Mouse (Mus musculus): ENCODE results near the gene Chst1.

Gene Chst1

DNA sequence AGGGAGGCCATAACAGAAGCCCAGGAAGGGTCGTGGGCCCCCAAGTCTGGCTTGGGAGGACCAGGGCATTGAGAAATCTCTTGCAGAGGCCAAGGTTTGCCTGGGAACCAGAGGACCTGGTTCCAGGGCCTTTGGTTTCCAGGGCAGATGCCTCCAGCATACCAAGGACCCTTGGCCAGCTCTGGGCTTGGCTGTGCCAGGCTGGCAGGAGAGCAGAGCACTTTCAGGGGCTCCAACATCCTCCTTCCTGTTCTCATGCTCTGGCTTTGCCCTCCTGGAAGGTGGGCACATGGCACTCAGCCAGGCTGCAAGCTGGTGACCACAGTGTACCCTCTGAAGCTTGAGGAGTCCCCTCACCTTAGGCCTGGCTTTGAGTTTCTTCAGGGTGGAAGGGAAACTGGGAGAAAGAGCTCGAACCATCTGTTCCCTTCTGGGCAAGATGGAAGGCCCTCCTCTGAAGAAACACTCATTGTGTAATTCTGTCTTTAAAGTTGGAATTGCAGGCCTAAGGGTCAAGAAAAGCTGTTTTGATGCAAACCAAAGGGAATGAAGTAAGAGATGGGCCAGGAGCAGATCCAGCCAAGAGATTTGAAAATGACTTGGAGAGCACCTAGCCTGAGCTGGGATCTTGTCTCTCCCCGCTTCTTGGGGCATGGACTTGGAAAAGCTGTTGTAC, 10.3 kb downstream of the Chst1 start:
- DNase-seq (ENCODE audit: low spot score): no peak

DNA sequence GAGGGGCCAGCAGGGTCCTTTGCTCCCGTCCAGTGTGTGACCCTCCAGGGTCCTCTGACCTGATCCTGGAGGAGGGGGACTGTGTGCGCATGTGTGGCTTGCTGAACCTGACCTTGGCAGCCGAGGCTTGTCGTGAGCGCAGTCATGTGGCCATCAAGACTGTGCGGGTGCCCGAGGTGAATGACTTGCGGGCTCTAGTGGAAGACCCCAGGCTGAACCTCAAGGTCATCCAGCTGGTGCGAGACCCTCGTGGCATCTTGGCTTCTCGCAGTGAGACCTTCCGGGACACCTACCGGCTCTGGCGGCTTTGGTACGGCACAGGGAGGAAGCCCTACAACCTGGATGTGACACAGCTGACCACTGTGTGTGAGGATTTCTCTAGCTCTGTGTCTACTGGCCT, 14.1 kb downstream of the Chst1 start:
- DNase-seq (ENCODE audit: low spot score): no peak

DNA sequence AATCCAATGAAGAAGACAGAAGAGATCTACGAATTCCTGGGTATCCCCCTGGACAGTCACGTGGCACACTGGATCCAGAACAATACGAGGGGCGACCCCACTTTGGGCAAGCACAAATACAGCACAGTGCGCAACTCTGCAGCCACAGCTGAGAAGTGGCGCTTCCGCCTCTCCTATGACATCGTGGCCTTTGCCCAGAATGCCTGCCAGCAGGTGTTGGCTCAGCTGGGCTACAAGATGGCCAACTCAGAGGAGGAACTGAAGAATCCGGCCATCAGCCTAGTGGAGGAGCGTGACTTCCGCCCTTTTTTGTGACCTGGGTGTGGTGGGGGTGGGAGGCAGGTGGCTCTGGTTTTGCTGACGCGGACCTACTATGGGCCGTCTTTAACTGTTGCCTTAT, 14.6 kb downstream of the Chst1 start:
- no peak for DNase-seq (ENCODE audit: low spot score)

DNA sequence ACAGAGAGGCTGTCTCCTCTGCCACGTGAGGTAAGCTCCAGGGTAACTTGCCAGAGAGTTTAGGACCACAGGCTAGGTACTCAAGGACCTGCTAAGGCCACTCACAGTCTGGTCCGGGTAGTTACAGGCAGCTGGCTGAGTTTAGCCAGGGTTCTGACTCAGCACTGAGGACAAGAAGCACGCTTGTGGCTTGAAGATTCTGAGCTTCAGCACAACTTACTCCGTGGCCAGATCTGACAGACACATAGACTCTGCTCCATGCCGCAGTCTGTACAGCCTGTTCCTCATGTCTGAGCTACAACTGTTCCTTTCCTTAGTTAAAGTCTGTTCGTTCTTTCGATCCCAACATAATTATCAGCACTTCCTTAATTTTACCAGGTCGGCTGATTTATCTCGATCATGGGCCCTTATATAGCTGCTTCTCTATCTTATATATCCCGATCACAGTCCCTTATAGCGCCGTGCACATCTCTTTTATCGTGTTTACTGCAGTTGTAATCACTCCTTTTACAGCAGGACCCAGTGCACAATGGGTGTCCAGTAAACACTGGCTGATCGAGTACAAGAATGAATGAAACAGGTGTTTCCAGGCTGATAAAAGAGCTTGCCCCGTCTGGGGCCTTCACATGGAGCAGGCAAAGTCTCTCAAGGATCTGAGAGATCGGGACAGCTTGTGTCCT, 17.7 kb downstream of the Chst1 start:
- DNase-seq (ENCODE audit: low spot score): no peak

DNA sequence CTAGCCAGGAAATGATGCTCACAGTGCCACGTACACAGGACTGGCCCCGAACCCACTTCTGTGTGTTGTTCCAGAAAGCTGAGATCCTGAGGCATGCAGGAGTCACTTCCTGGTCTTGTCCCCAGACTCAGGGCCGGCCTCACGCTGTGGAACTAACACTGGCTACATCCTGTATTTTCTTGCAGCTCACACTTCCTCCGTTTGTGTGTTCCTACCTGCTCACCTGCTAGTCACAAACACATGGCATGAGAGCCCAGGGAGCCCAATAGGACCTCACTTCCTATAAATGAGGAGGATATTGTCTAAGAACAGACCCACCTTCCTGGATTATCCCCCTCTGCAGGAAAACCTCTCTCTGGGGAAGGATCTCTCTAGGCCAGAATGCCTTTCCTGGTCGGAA, 18.5 kb downstream of the Chst1 start:
- no peak for DNase-seq (ENCODE audit: low spot score)

DNA sequence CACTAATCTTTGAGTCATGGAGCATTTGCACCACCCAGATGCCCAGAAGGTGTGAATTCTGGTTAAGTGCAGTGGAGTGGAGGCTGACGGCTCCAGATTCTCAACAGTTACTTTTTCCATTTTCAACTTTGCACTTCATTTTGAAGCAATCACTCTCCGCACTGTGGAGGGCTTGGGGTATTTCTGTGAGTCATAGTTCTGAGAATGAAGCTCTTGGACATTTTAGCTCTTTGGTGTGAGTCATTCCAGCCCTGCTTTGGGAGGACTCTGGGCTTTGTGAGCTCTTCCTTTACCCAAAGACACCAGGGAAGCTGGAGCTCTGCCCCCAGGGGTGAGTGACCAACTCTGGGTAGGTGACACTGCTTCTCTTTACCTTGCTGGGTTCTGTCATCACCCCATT, 28.1 kb downstream of the Chst1 start:
- no peak for DNase-seq (ENCODE audit: low spot score)

DNA sequence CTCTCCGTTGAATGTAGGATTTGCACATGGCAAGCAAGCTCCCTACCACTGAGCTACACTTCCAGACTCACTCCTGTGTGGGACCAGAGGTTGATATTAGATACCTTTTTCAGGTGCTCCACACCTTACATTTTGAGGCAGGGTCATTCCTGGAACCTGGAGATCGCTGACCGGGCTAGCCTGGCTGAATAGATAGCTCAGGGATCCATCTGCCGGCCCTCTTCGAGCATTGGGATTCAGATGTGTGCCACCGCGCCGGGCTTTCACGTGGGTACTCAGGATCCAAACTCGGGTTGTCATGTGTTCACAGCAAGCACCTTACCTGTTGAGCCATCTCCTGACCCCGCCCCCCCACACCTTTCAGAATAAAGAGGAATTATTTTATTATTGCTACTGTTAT, 31.3 kb downstream of the Chst1 start:
- no peak for DNase-seq (ENCODE audit: low spot score)

DNA sequence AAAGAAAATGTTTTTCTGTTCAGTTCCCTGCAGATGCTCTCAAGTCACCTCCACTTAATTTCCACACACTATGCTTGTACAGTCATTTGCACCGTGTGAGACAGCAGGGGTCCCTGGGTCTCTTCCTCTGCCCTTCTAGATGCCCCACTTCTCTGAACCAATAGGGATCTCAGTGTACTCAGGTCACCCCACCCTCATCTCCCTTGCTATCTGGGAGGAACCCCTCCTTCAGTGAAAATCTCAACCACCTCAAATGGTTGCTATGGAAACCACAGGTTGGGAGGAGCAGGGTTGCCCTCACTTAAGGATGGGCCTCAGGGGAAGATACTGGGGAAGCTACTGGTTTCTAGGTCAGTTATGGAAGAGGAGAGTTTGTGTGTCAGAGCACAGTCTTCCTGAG, 32.5 kb downstream of the Chst1 start:
- no peak for DNase-seq (ENCODE audit: low spot score)

DNA sequence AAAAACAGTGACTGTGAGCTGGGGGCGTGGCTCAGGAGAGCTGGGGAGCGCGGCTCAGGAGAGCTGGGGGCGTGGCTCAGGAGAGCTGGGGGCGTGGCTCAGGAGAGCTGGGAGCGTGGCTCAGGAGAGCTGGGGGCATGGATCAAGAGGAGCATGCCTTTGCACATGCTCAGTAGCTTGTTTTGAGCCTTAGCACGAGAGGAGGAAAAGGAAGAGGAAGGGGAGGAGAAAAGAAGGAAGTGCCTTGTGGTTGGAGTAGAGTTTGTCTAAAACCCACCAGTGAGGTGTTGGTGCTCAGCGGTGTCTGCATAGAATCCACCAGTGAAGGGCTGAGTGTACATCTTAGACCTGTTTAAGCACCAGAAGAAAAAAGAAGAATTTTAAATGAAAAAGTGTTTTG, 41.0 kb downstream of the Chst1 start:
- DNase-seq (ENCODE audit: low spot score): no peak

DNA sequence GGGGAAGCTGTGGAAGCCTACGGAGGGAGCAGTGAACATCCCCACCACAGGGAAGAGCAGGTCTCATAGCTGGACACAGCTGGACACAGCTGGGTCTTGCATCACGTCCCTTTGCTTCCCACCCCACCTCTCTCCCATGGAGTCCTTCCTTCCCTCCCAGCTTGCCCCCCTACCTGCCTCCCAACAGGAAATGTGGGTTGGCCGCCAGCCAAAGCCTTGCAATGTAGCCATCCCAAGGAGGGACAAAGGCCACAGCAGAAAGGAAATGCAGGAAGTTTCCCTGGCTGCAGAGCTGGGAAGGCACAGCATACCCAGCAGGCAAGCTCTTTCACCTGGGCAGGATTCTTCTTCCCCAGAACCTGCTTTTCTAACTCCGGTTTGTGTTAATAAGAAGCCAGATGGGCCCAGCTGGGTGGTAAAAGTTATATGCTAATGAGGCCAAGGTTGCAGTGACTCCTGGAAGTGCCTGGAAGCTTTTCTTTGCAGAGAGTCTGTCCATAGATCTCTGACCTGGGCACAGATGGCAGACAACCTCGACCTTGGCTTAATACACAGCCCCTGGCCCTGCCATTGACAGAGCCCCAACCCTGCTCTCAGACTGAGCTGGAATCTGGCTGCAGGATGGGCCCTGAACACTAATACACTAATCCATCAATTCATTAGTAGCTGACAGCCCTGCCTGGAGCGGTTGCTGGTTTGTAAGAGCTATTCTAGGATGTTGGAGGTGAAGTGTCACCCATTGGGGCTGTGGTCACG, 46.0 kb downstream of the Chst1 start:
- no peak for DNase-seq (ENCODE audit: low spot score)

DNA sequence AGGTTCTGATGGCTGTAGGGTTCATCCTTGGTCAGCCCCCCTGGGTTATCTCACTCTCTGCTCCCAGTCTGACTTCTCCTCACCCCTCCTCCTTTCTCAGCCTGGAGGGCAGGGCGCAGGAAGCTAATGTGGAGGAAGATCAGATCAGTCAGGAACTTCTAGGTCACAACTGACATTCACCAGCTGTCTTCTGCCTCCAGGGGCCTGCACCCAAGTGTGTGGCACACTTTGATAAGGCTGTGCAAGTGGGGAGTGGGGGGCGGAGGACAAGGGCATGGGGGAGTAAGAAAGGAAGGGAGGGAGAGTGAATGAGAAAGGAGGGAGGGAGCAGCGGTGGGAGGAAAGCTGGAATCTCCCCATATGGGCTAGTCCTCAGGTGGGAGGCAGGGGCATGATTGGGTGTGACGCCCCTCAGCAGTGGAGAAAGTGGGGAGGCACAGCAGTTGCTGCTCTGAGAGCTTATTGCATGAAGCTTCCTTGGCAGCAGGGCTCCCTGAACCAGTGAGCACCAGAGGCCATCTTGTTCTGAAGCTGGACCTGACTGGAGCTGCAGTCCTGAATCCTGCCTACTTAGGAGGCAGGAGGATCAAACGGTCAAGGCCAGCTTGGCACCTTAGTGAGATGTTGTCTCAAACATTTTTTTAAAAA, 49.8 kb downstream of the Chst1 start:
- DNase-seq (ENCODE audit: low spot score): no peak

DNA sequence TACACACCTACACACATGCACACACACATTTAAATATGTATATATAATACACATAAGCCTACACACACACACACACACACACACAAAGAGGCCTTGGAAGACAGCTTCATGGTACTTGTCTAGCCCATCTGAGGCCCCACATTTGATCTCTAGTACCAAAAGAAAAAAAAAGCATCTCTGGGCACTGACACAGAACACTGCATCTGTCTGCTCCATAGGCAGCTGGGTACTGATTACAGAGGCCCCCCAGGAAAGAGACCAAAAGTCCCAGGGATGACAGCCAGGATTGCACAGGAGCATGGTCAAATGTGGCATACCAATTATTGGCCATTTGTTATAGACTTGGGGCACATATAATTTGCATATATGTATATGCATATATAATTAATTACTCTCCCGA, 50.9 kb downstream of the Chst1 start:
- no peak for DNase-seq (ENCODE audit: low spot score)

DNA sequence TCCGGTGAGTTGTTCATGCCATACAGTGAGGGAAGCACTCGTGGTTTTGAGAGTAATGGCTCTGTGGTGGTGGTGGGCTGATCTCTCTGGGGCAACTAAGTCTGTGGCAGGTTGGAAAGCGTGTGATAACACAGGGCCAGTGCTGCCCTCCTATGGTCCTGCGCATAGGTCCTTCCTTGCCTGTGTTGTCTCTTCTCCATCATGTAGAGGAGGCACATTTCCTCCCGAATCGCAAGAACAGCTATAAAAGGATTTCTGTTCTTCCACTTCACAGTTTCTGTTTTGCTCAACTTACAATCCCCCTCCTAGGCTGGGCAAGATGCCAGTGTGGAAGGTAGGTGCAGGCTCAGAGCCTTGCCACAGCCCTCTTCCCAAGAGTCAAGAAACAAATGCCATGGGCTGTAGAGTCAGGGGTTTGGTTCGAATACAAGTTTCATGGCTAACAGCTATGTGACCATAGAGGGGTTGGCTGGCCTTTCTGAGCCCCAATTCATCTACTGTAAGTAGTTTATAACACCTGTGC, 51.8 kb downstream of the Chst1 start:
- DNase-seq (ENCODE audit: low spot score): no peak

DNA sequence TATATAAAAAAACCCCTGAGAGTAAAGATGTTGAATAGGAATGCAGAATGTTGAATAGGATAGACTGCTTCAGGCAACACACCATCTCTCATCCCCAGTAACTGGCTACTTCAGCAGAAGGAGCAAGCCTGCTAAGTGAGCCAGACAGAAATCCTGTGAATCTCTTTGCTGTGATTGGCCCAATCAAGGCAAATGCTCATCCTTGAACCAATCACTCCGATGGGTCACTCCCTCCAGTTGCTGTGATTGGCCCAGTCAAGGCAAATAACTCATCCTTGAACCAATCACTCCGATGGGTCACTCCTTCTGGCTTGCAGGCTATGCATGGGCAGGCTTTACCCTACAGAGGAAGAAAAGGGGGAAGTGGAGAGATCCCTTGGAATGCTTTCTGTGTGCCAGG, 57.7 kb downstream of the Chst1 start:
- no peak for DNase-seq (ENCODE audit: low spot score)

DNA sequence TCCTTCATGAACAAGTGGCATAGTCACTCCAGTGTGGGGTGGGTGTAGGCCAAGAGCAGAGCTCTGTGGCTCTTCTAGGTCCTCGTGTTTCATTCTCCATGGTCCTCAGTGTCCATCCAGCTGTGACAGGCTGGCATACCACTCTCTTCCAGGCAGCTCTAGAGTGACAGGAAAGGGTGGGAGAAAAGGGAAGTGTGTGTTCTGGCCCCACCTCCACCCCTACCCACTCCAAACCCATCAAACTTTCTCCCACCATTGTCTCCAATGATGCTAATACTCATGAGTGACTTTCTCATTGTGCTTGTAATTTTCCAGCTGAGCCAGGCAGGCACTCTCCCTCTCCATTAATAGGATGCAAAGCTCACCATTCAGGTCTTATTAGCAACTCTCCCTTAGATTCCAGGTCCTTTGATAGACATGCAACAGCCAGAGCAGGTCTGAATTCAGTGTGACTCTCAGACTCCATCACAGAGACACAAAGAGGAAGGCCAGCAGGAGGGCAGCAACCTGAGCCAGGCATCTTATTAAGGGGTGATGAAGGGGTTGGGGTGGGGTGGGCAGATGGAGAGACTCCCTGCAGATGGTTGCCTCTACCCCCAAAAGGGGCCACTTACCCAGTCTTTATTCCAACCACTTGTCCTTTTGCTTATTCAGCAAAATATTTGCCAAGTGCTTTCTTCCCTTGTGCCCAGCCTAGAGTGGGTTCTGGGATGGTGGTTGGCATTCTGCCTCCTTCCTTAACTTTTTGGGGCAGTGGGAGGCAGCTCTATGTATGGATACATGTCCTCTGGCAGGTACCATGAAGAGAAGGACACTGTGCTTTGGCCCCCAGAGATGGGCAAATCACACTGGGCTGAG, 59.0 kb downstream of the Chst1 start:
- no peak for DNase-seq (ENCODE audit: low spot score)

DNA sequence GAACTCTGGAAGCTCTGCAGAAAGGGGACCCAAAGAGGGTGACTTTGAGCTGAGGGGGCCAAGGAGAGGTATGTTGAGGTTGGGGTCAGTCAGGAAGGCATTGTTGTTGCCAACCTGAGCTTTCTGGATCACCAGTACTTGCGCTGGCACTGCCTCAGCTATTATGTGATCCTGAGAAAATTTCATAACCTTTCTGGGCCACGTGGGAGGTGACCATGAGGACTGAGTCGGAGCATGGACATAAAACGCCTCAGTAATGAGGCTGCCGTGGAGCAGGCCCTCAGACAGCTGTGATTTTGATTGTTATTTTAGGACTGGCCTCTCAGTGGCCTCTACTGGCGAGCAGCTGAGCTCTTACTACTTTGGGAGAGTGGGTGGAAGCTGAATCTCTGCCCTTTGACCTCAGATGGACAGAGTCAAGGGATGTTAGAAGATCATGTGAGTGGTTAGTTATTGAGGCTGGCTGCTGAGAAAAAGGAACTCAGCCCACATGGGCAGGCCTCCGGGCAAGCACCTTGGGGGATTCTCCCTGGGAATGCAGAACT, 60.1 kb downstream of the Chst1 start:
- no peak for DNase-seq (ENCODE audit: low spot score)

DNA sequence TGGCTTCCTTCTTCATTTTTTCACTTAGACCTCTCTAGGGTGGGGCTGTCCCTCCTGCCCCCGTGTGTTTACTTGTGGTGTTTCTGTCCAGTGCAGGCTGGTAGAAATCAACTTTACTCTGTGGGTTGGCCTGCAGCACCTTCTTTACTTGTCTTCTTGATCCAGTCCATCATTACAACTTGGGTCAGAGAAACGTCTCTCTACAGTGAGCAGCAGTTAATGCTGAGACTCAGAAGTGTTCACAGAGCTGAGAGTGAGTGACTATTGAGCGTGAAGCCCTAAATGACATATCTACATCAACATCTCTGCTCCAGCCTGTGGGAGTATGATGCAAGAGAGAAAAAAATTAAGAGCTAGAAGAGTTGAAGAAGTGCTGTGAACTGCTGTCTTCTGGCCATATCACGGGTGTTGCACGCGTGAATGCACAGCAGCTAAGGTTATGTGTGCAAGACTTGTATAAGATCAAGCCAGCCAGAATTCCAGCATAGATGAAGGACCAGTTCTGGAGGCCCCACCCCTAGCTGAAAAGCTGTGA, 63.1 kb downstream of the Chst1 start:
- DNase-seq (ENCODE audit: low spot score): no peak
